Mouse (Mus musculus) kidney, embryonic 15.5 days (tissue): Measurements from ENCODE around the gene Yipf3. TPM values are rescaled to one million over a fixed set of nuclear protein-coding genes. Genes with fewer than 3 reads are reported as not detected.
A peak's percentile ranks its signal among the peaks of the same experiment; 100 is the strongest.

ENCODE experiments used
- ATAC-seq: fragments of 200-750 bp; cut with Nextera tagmentation; replicated peaks from 2 replicates; pipeline ENCODE4 v1.8.0; 2017; ENCODE audit warnings: moderate TSS enrichment; ENCODE audit not compliant: low FRiP score
- H3K27ac ChIP-seq: fragments of 300-500 bp; sonication (generic); 2 replicates; pipeline ENCODE4 v1.5.1; 2015; ENCODE audit warnings: mild to moderate bottlenecking, inconsistent platforms
- H3K27me3 ChIP-seq: fragments of 300-500 bp; sonication (generic); 2 replicates; pipeline ENCODE4 v1.6.1; 2015; ENCODE audit warnings: inconsistent platforms
- H3K36me3 ChIP-seq: fragments of 300-500 bp; sonication (generic); 2 replicates; pipeline ENCODE4 v1.6.1; 2015; ENCODE audit warnings: inconsistent platforms
- H3K4me1 ChIP-seq: fragments of 300-500 bp; sonication (generic); 2 replicates; pipeline ENCODE4 v1.6.1; 2015; ENCODE audit warnings: inconsistent platforms
- H3K4me2 ChIP-seq: fragments of 300-500 bp; sonication (generic); 2 replicates; pipeline ENCODE4 v1.6.1; 2015; ENCODE audit warnings: moderate library complexity, mild to moderate bottlenecking, inconsistent platforms
- H3K4me3 ChIP-seq: fragments of 300-500 bp; sonication (generic); replicated peaks from 2 replicates; pipeline ENCODE4 v1.5.1; 2015; ENCODE audit warnings: mild to moderate bottlenecking, inconsistent platforms
- H3K9ac ChIP-seq: fragments of 300-500 bp; sonication (generic); 2 replicates; pipeline ENCODE4 v1.6.1; 2015; ENCODE audit warnings: mild to moderate bottlenecking, inconsistent platforms
- H3K9me3 ChIP-seq: fragments of 300-500 bp; sonication (generic); replicated peaks from 2 replicates; pipeline ENCODE4 v1.6.1; 2016; ENCODE audit warnings: inconsistent platforms
- WGBS: fragments of 180-500 bp; shearing (Covaris S2); methylation state at CpG from one replicate; pipeline ENCODE4 v1.1.7; 2015; ENCODE audit warnings: mixed read lengths; 5-methylcytosine and 5-hydroxymethylcytosine counted together
- microRNA counts: library from miRNA; unstranded; fragments of <30 nt; microRNA quantifications from one replicate; lab custom pipeline; 2016
- microRNA-seq: library from miRNA; unstranded; fragments of <30 nt; microRNA quantifications from one replicate; pipeline ENCODE4, GENCODE M21; 2016
- polyA plus RNA-seq: library from polyadenylated mRNA; unstranded; fragments of >200 nt; fragmentation: Nextera tagmentation; extraction: Ambion mirVana; gene quantifications from 2 replicates; pipeline ENCODE4 v1.2.1, GENCODE M21; 2015

Yipf3 gene
- polyA plus RNA-seq, 1 experiment from 2014 or later = 113 TPM

- Histone ChIP-seq H3K27ac (no peak within 1 kb of the TSS), H3K36me3 (no peaks in the 10 kb centered on the region), H3K4me3 (peak within 1 kb of the TSS; percentile 60), H3K4me2 (peak within 1 kb of the TSS; percentile 99), H3K9ac (peak within 1 kb of the TSS; percentile 23), H3K27me3 (peaks cover 69% of the 10 kb centered on the region), H3K9me3 (no peaks in the 10 kb centered on the region), H3K4me1 (peaks cover 21% of the 10 kb centered on the region)
- under 1% methylated on average over 58 of the region's 86 CpGs for WGBS
- ATAC-seq = peak; percentile 26; the same call in 1 of the 2 replicates
Observed at GRCm38 (mm10) chr17:46297364-46298219, 49.7 kb downstream of the Yipf3 start, which contains the start of gene Dlk2. Gene Dlk2, plus strand, starts transcription at chr17:46297421.

DNA sequence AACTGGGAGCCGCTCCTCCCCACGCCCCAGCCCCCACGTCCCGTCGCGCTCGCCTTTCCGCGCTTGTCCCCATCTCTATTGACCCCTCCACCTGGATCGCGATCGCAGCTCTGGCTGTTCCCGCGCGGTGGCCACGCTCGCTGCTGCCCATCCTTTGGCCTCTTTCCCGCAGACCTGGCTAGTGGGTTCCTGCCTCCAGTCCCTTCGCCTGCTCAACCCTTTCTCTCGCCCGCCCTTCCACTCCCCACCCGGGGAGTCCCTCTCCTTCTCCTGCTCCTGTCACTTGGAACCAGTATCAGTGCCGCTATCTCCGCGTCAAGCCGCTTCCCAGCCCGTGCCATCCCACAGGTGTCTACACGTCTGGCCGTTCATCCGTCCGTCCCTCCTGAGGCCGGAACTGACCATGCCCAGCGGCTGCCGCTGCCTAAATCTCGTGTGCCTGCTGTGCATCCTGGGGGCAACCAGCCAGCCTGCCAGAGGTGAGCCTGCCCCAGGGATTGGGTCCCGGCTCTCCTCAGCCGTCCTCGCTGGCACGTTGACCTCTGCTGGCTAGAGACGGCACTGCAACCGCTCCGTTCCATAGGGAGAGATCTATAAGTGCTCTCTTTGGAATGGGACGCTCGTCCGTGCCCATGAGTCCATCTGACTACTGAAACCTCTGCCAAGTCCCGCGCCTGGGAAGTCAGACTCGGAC lies 50.5 kb downstream of the Yipf3 start:
- peak overlapping the region; percentile 60 for H3K4me3 ChIP-seq
- peak overlapping the region; percentile 23 for H3K9ac ChIP-seq
- H3K4me2 ChIP-seq = peak overlapping the region; percentile 99
- WGBS = under 1% methylated on average over 48 of the region's 48 CpGs
- peaks cover 21% of the 10 kb centered on the region for H3K4me1 ChIP-seq
- H3K9me3 ChIP-seq = no peaks in the 10 kb centered on the region
- H3K36me3 ChIP-seq = no peaks in the 10 kb centered on the region
- H3K27me3 ChIP-seq = peaks cover 62% of the 10 kb centered on the region
- no peak overlapping the region for H3K27ac ChIP-seq
- peak; percentile 91 for ATAC-seq

DNA sequence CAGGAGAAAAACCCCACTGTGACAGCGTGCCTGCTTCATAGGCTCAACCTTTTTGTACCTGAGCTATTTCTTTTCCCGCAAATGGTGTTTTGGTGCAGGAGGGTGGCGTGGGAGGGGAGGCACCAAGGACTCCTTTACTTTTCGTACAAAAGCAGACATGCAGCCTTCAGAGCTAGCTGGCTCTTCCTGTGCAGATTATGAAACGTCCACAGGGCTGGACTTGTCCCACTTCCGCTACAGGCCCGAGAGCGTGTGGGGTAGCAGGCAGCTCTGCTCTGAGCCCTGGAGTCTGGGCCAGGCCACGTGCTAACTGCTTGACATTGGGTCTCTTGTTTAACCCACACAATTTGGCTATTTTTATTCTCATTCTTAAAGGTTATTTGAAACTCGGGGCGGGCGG lies 54.0 kb downstream of the Yipf3 start:
- H3K4me2 ChIP-seq = no peak overlapping the region
- no peak overlapping the region for H3K4me3 ChIP-seq
- no peaks in the 10 kb centered on the region for H3K36me3 ChIP-seq
- H3K9ac ChIP-seq = no peak overlapping the region
- peaks cover 21% of the 10 kb centered on the region for H3K4me1 ChIP-seq
- WGBS = 76% methylated on average over 12 of the region's 12 CpGs
- no peak for ATAC-seq
- no peak overlapping the region for H3K27ac ChIP-seq
- H3K27me3 ChIP-seq = peaks cover 34% of the 10 kb centered on the region
- H3K9me3 ChIP-seq = no peaks in the 10 kb centered on the region

MicroRNAs within 50 kb of the gene (microRNA counts, 519-probe panel; counts per million panel counts)
- microRNA mmu-miR-693-3p (lab: Ali Mortazavi, UCI) (31.7 counts per million), microRNA mmu-miR-693-5p (lab: Ali Mortazavi, UCI) (31.7 counts per million)

Small RNAs within 50 kb of the gene (microRNA-seq; reads per million reads assigned to microRNA genes)
- gene Mir693 = not detected

Other genes starting within 250 kb of the Yipf3 start
- gene Vegfa, start 215.7 kb upstream of the Yipf3 start, polyA plus RNA-seq = 5.9 and 6.6 TPM in 2 replicates
- 154 and 155 TPM in 2 replicates for gene Mrps18a, start 137.1 kb upstream of the Yipf3 start, polyA plus RNA-seq
- gene Rsph9, start 103.9 kb upstream of the Yipf3 start, polyA plus RNA-seq = 11.7 and 12.1 TPM in 2 replicates
- gene Mad2l1bp, start 94.5 kb upstream of the Yipf3 start, polyA plus RNA-seq = 37.5 and 39.2 TPM in 2 replicates
- 36.8 and 44.4 TPM in 2 replicates for gene Gtpbp2, start 87.0 kb upstream of the Yipf3 start, polyA plus RNA-seq
- gene Polh, start 45.4 kb upstream of the Yipf3 start, polyA plus RNA-seq = 16.5 and 17.0 TPM in 2 replicates
- gene Xpo5, start 45.3 kb upstream of the Yipf3 start, polyA plus RNA-seq = 41.9 and 44.8 TPM in 2 replicates
- 104 TPM in 2 replicates for gene Polr1c, start within 50 bp of the Yipf3 start, polyA plus RNA-seq
- gene Lrrc73, start 5.5 kb downstream of the Yipf3 start, polyA plus RNA-seq = 0.60 and 0.71 TPM in 2 replicates
- 40.3 and 47.7 TPM in 2 replicates for gene Tjap1, start 34.9 kb downstream of the Yipf3 start, polyA plus RNA-seq
- 0.42 and 0.85 TPM in 2 replicates for gene Dlk2, start 49.3 kb downstream of the Yipf3 start, polyA plus RNA-seq
- 5.8 and 6.3 TPM in 2 replicates for gene Abcc10, start 80.3 kb downstream of the Yipf3 start, polyA plus RNA-seq
- 9.9 and 10.3 TPM in 2 replicates for gene Zfp318, start 135.7 kb downstream of the Yipf3 start, polyA plus RNA-seq
- 0.51 and 0.64 TPM in 2 replicates for gene Crip3, start 180.8 kb downstream of the Yipf3 start, polyA plus RNA-seq
- gene Slc22a7, start 190.4 kb downstream of the Yipf3 start, polyA plus RNA-seq = not detected in 2 replicates
- gene Ttbk1, start 239.6 kb downstream of the Yipf3 start, polyA plus RNA-seq = 0.17 and 0.26 TPM in 2 replicates
- gene Dnph1, start 248.6 kb downstream of the Yipf3 start, polyA plus RNA-seq = 58.0 and 58.5 TPM in 2 replicates